Mouse (Mus musculus) MEL (cell line): ENCODE measurements around the gene Insm1. TPM values are rescaled to one million over a fixed set of nuclear protein-coding genes. Genes with fewer than 3 reads are reported as not detected.

Experiments
- DNase-seq: peaks from one replicate; pipeline ENCODE4 v3.0.0; 2011; ENCODE audit warnings: low read depth, low spot score
- H3K27ac ChIP-seq: 2 replicates; pipeline ENCODE4 v1.5.1; 2012; ENCODE audit warnings: low read depth, mild to moderate bottlenecking, control low read depth, low read length, moderate library complexity; ENCODE audit not compliant: control insufficient read depth
- H3K27me3 ChIP-seq, 2 experiments: fragments of 150-350 bp in 1 of 2; sonication (generic) in 1 of 2; 2 replicates each; pipeline ENCODE4 v1.6.1; 2012; ENCODE audit warnings: low read length in 2 of 2, mild to moderate bottlenecking in 2 of 2, improper control_type of control experiment in 1 of 2, moderate library complexity in 1 of 2; ENCODE audit not compliant: insufficient read depth in 2 of 2, control insufficient read depth in 1 of 2
- H3K36me3 ChIP-seq, 2 experiments: 2 replicates each; pipeline ENCODE4 v1.6.1; 2012 to 2014; ENCODE audit warnings: low read length in 2 of 2, improper control_type of control experiment in 1 of 2, inconsistent platforms in 1 of 2, mild to moderate bottlenecking in 1 of 2; ENCODE audit not compliant: insufficient read depth in 2 of 2, control insufficient read depth in 1 of 2
- H3K4me1 ChIP-seq, 2 experiments: fragments of 150-350 bp in 1 of 2; sonication (generic) in 1 of 2; 2 replicates each; pipeline ENCODE4 v1.6.1; 2012; ENCODE audit warnings: low read length in 2 of 2, improper control_type of control experiment in 1 of 2, mild to moderate bottlenecking in 1 of 2; ENCODE audit not compliant: insufficient read depth in 2 of 2, control insufficient read depth in 1 of 2
- H3K4me3 ChIP-seq, 2 experiments: fragments of 150-350 bp in 1 of 2; sonication (generic) in 1 of 2; 2 replicates each; pipeline ENCODE4 v1.5.1; 2012; ENCODE audit warnings: low read depth in 2 of 2, low read length in 2 of 2, mild to moderate bottlenecking in 2 of 2, moderate library complexity in 2 of 2, control low read depth in 1 of 2, improper control_type of control experiment in 1 of 2; ENCODE audit not compliant: control insufficient read depth in 1 of 2, insufficient read depth in 1 of 2
- H3K79me2 ChIP-seq: 2 replicates; pipeline ENCODE4 v1.6.1; 2012; ENCODE audit warnings: mild to moderate bottlenecking, low read length, moderate library complexity; ENCODE audit not compliant: control insufficient read depth, poor library complexity, insufficient read depth
- H3K9ac ChIP-seq: 2 replicates; pipeline ENCODE4 v1.6.1; 2012; ENCODE audit warnings: low read depth, mild to moderate bottlenecking, control low read depth, low read length, moderate library complexity; ENCODE audit not compliant: control insufficient read depth, poor library complexity, severe bottlenecking
- H3K9me3 ChIP-seq: fragments of 150-350 bp; sonication (generic); replicated peaks from 2 replicates; pipeline ENCODE4 v1.6.1; 2012; ENCODE audit warnings: mild to moderate bottlenecking, low read length, improper control_type of control experiment, moderate library complexity; ENCODE audit not compliant: insufficient read depth
- BHLHE40 ChIP-seq: IDR thresholded peaks from 2 replicates; pipeline ENCODE4 v1.6.1; 2012; ENCODE audit warnings: low read depth, mild to moderate bottlenecking, inconsistent platforms, low read length, improper control_type of control experiment, borderline replicate concordance
- CTCF ChIP-seq, 3 experiments: IDR thresholded peaks in 2 of 3; conservative IDR thresholded peaks in 1 of 3; 2 replicates each; pipeline ENCODE4 v1.5.1; 2011 to 2012; ENCODE audit warnings: low read length in 3 of 3, low read depth in 2 of 3, mild to moderate bottlenecking in 2 of 3, improper control_type of control experiment in 1 of 3, inconsistent platforms in 1 of 3, mixed read lengths in 1 of 3, moderate library complexity in 1 of 3; ENCODE audit not compliant: control insufficient read depth in 1 of 3, insufficient read depth in 1 of 3, poor library complexity in 1 of 3, severe bottlenecking in 1 of 3
- E2F4 ChIP-seq: IDR thresholded peaks from 2 replicates; pipeline ENCODE4 v1.6.1; 2011; ENCODE audit warnings: low read depth, low read length, improper control_type of control experiment, borderline replicate concordance
- EP300 ChIP-seq, 2 experiments: IDR thresholded peaks; 2 replicates each; pipeline ENCODE4 v1.6.1; 2011; ENCODE audit warnings: improper control_type of control experiment in 2 of 2, low read length in 2 of 2, low read depth in 1 of 2, mild to moderate bottlenecking in 1 of 2
- GABPA ChIP-seq: IDR thresholded peaks from 2 replicates; pipeline ENCODE4 v1.6.1; 2012; ENCODE audit warnings: low read depth, mild to moderate bottlenecking, inconsistent platforms, low read length, improper control_type of control experiment, moderate library complexity
- JUND ChIP-seq: IDR thresholded peaks from 2 replicates; pipeline ENCODE4 v1.6.1; 2011; ENCODE audit warnings: low read depth, mild to moderate bottlenecking, improper control_type of control experiment, low read length
- KAT2A ChIP-seq: conservative IDR thresholded peaks from 2 replicates; pipeline ENCODE4 v1.6.1; 2012; ENCODE audit warnings: low read depth, low read length, improper control_type of control experiment, inconsistent platforms
- MAFK ChIP-seq: IDR thresholded peaks from 2 replicates; pipeline ENCODE4 v1.6.1; 2011; ENCODE audit warnings: low read depth, mild to moderate bottlenecking, low read length, improper control_type of control experiment, borderline replicate concordance
- MAZ ChIP-seq: IDR thresholded peaks from 2 replicates; pipeline ENCODE4 v1.6.1; 2012; ENCODE audit warnings: low read depth, mild to moderate bottlenecking, inconsistent platforms, low read length, improper control_type of control experiment
- MXI1 ChIP-seq: IDR thresholded peaks from 2 replicates; pipeline ENCODE4 v1.6.1; 2011; ENCODE audit warnings: mild to moderate bottlenecking, low read depth, low read length, improper control_type of control experiment
- MYB ChIP-seq: IDR thresholded peaks from 2 replicates; pipeline ENCODE4 v1.6.1; 2011; ENCODE audit warnings: mild to moderate bottlenecking, low read depth, low read length, improper control_type of control experiment
- MYC ChIP-seq: IDR thresholded peaks from 2 replicates; pipeline ENCODE4 v1.6.1; 2011; ENCODE audit warnings: low read depth, mild to moderate bottlenecking, low read length, improper control_type of control experiment, moderate library complexity
- POLR2A ChIP-seq, 2 experiments: IDR thresholded peaks; 2 replicates each; pipeline ENCODE4 v1.6.1; 2011 to 2012; ENCODE audit warnings: low read length in 2 of 2, mild to moderate bottlenecking in 2 of 2, control low read depth in 1 of 2, improper control_type of control experiment in 1 of 2, low read depth in 1 of 2, moderate library complexity in 1 of 2; ENCODE audit not compliant: control insufficient read depth in 1 of 2, insufficient read depth in 1 of 2, poor library complexity in 1 of 2
- POLR2AphosphoS2 ChIP-seq: IDR thresholded peaks from 2 replicates; pipeline ENCODE4 v1.6.1; 2011; ENCODE audit warnings: low read length, improper control_type of control experiment
- SIN3A ChIP-seq: IDR thresholded peaks from 2 replicates; pipeline ENCODE4 v1.6.1; 2012; ENCODE audit warnings: low read length, improper control_type of control experiment, inconsistent platforms
- SMC3 ChIP-seq: IDR thresholded peaks from 2 replicates; pipeline ENCODE4 v1.6.1; 2011; ENCODE audit warnings: low read depth, low read length, improper control_type of control experiment
- TCF12 ChIP-seq: IDR thresholded peaks from 2 replicates; pipeline ENCODE4 v1.6.1; 2014; ENCODE audit warnings: low read depth, mild to moderate bottlenecking, inconsistent platforms, low read length, improper control_type of control experiment, moderate library complexity
- UBTF ChIP-seq: IDR thresholded peaks from 2 replicates; pipeline ENCODE4 v1.6.1; 2012; ENCODE audit warnings: low read depth, mild to moderate bottlenecking, inconsistent platforms, low read length, improper control_type of control experiment, moderate library complexity, borderline replicate concordance; ENCODE audit not compliant: insufficient read depth
- ZMIZ1 ChIP-seq: IDR thresholded peaks from 2 replicates; pipeline ENCODE4 v1.6.1; 2012; ENCODE audit warnings: low read depth, mild to moderate bottlenecking, inconsistent platforms, low read length, improper control_type of control experiment, moderate library complexity
- ZNF384 ChIP-seq: IDR thresholded peaks from 2 replicates; pipeline ENCODE4 v1.6.1; 2012; ENCODE audit warnings: low read depth, mild to moderate bottlenecking, inconsistent platforms, low read length, improper control_type of control experiment
- polyA plus RNA-seq, 2 experiments: library from polyadenylated mRNA; stranded (reverse) in 1 of 2; unstranded in 1 of 2; fragments of >175 nt in 1 of 2; fragments of >200 nt in 1 of 2; gene quantifications; 2 replicates each; pipeline versions ENCODE4 v1.2.1 to v1.2.4; 2012; ENCODE audit warnings: low replicate concordance in 2 of 2, low read depth in 1 of 2; ENCODE audit not compliant: insufficient read length in 2 of 2, insufficient read depth in 1 of 2, missing spikeins in 1 of 2
- total RNA-seq: library from RNA; depleted of rRNA; stranded (reverse); fragments of 300-350 nt; gene quantifications from 2 replicates; pipeline ENCODE4 v1.2.3, GENCODE M21; 2012

Insm1 gene
- total and polyA plus RNA-seq, 3 experiments: not detected

DNA sequence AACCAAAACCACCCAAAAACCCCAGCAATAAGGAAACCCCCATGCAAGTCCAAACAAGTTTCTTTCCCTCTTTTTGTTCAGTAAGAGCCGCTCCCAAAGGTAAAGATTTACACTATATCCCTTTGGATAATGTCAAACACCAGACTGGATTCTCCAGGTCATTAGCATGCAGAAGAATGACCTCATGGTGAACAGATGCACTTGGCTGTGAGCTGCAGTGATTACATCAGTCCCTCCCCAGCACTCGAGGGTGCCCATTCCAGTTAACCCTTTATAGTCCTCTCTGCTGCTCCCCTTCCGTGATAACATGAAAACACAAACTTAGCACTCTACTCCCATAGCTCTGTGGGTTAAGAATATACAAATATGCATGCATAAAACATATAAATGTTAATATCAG lies 35.3 kb downstream of the Insm1 start:
- no peaks in the 10 kb centered on the region for H3K9me3 ChIP-seq
- no peaks in the 10 kb centered on the region for H3K79me2 ChIP-seq
- TF ChIP-seq ZNF384: no peak
- TF ChIP-seq UBTF: no peak
- no peak for TF ChIP-seq CTCF (IDR thresholded peaks at IDR 0.05 in 2 of 3, conservative IDR thresholded peaks at IDR 0.05 in 1 of 3; ENCODE audit: control insufficient read depth in 1 of 3, insufficient read depth in 1 of 3, low read depth in 2 of 3, low read length in 3 of 3, poor library complexity in 1 of 3, severe bottlenecking in 1 of 3)
- TF ChIP-seq ZMIZ1: no peak
- TF ChIP-seq MYC: no peak
- no peak overlapping the region for H3K27ac ChIP-seq
- 0 out of 4 replicates have a peak, but pooled peaks cover 3% of the 10 kb centered on the region in 2 experiments for H3K4me1 ChIP-seq
- no peak overlapping the region for H3K9ac ChIP-seq
- peaks cover 0 to 5% of the 10 kb centered on the region in 2 experiments; a peak in 2 of 4 replicates for H3K36me3 ChIP-seq
- no peak for DNase-seq
- no peaks in the 10 kb centered on the region for H3K27me3 ChIP-seq
- H3K4me3 ChIP-seq: no peak overlapping the region

DNA sequence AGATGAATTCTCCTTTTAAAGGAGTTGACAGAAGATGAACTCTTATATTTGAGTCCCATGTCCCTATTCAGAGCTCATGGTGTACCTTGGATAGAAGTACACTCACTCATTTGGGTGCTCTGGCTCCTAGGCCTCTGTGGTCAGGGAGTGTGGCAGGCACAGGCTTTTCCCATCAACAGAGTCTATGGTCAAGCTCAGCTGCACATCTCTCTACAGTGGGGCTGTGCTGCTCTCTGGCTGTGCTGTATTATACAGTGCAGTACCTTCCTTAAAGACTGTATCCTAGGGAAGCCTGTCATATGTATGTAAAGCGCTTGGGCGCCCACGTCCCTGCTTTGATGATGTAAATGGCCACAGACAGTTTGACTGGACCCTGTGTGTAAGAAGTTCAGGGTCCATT lies 35.9 kb downstream of the Insm1 start:
- Histone ChIP-seq H3K79me2 (no peaks in the 10 kb centered on the region), H3K9me3 (no peaks in the 10 kb centered on the region), H3K4me1 (0 out of 4 replicates have a peak, but pooled peaks cover 3% of the 10 kb centered on the region in 2 experiments), H3K4me3 (no peak overlapping the region), H3K36me3 (peaks cover 0 to 5% of the 10 kb centered on the region in 2 experiments; a peak in 2 of 4 replicates), H3K9ac (no peak overlapping the region), H3K27me3 (no peaks in the 10 kb centered on the region), H3K27ac (no peak overlapping the region)
- no peak for TF ChIP-seq E2F4
- no peak for TF ChIP-seq KAT2A
- no peak for TF ChIP-seq SIN3A
- TF ChIP-seq SMC3: no peak
- TF ChIP-seq POLR2A (IDR thresholded peaks at IDR 0.05; ENCODE audit: control insufficient read depth in 1 of 2, insufficient read depth in 1 of 2, low read depth in 1 of 2, low read length in 2 of 2, poor library complexity in 1 of 2): no peak
- TF ChIP-seq UBTF: no peak
- no peak for TF ChIP-seq MAFK
- TF ChIP-seq GABPA: no peak
- TF ChIP-seq POLR2AphosphoS2: no peak
- no peak for TF ChIP-seq ZNF384
- TF ChIP-seq MAZ: no peak
- TF ChIP-seq JUND: no peak
- no peak for TF ChIP-seq EP300 (IDR thresholded peaks at IDR 0.05; ENCODE audit: low read depth in 1 of 2, low read length in 2 of 2)
- TF ChIP-seq TCF12: no peak
- no peak for TF ChIP-seq MXI1
- no peak for TF ChIP-seq MYB
- no peak for TF ChIP-seq BHLHE40
- DNase-seq: no peak
